In genomic region chr1:187240304-187240703, GRCm38 (mm10) we compare ENCODE assay signal across 34 mouse cellular contexts. TPM values are rescaled to one million over a fixed set of nuclear protein-coding genes. Genes with fewer than 3 reads are reported as not detected.
"Had no signal": no experiment of that assay in that cellular context is flagged by ENCODE, and none has a peak within 500 bp of the region (broad histone marks: within the 10 kb centered on the region; RNA-seq: fewer than 3 reads in every experiment).

No protein-coding gene starts in this region.

- H3K27me3 ChIP-seq: heart, embryonic 12.5 days; heart, embryonic 13.5 days; heart, embryonic 15.5 days; hindbrain, embryonic 12.5 days; hindbrain, embryonic 13.5 days; hindbrain, embryonic 15.5 days; kidney, embryonic 15.5 days had no signal

- H3K4me3 ChIP-seq: heart, embryonic 10.5 days; heart, embryonic 12.5 days; heart, embryonic 13.5 days; heart, embryonic 15.5 days; hindbrain, embryonic 10.5 days; hindbrain, embryonic 12.5 days; hindbrain, embryonic 13.5 days; hindbrain, embryonic 15.5 days; kidney, embryonic 15.5 days; layer of hippocampus, adult 2 months; left cerebral cortex, adult 2 months had no signal

- ATAC-seq: hindbrain, embryonic 16.5 days; hindbrain, postnatal 0 days; inflammation-experienced regulatory T-cells, adult 6 months had no signal

- H3K9me3 ChIP-seq: heart, embryonic 10.5 days; heart, embryonic 12.5 days; heart, embryonic 13.5 days; heart, embryonic 15.5 days; hindbrain, embryonic 10.5 days; hindbrain, embryonic 12.5 days; hindbrain, embryonic 13.5 days; hindbrain, embryonic 15.5 days; kidney, embryonic 15.5 days had no signal

- H3K9ac ChIP-seq: heart, embryonic 12.5 days; heart, embryonic 13.5 days; heart, embryonic 15.5 days; hindbrain, embryonic 12.5 days; hindbrain, embryonic 13.5 days; hindbrain, embryonic 14.5 days; hindbrain, embryonic 15.5 days; kidney, embryonic 15.5 days had no signal

- H3K36me3 ChIP-seq: heart, embryonic 15.5 days; hindbrain, embryonic 15.5 days had no signal

- H3K27ac ChIP-seq: heart, embryonic 10.5 days; heart, embryonic 13.5 days; heart, embryonic 15.5 days; hindbrain, embryonic 10.5 days; hindbrain, embryonic 12.5 days; hindbrain, embryonic 13.5 days; hindbrain, embryonic 14.5 days; hindbrain, embryonic 15.5 days; hindbrain, postnatal 0 days; kidney, embryonic 15.5 days; kidney, postnatal 0 days; layer of hippocampus, adult 2 months; left cerebral cortex, adult 2 months had no signal

- H3K4me1 ChIP-seq: heart, embryonic 15.5 days; hindbrain, embryonic 10.5 days; hindbrain, embryonic 12.5 days; hindbrain, embryonic 13.5 days; hindbrain, embryonic 15.5 days; kidney, embryonic 15.5 days had no signal

- H3K4me2 ChIP-seq: heart, embryonic 11.5 days; heart, embryonic 12.5 days; heart, embryonic 13.5 days; heart, embryonic 15.5 days; hindbrain, embryonic 12.5 days; hindbrain, embryonic 13.5 days; hindbrain, embryonic 14.5 days; hindbrain, embryonic 15.5 days; kidney, embryonic 15.5 days had no signal

- DNase-seq: heart, postnatal 10 days; heart, postnatal 14 days; heart, postnatal 36 days; heart, postnatal 4 days; kidney, adult 11 months; kidney, adult 18-20 months; kidney, adult 2 months; kidney, adult 8-10 months; kidney, adult 9 months; kidney, postnatal 10 days; kidney, postnatal 14 days; kidney, postnatal 25 days; kidney, postnatal 36 days; kidney, postnatal 4 days; layer of hippocampus, adult 9-11 months; layer of hippocampus, postnatal 36 days had no signal

RNA-seq across cellular contexts. Expression of gene Spata17, which starts 25.0 kb away (rescaled TPM):
- total RNA-seq: hematopoietic stem cell, adult 5-6 weeks had no signal
- polyA plus RNA-seq: inflammation-experienced regulatory T-cells, adult 6 months had no signal
